Mouse (Mus musculus): ENCODE data around the gene Plagl1. TPM values are rescaled to one million over a fixed set of nuclear protein-coding genes. Genes with fewer than 3 reads are reported as not detected.

The Plagl1 gene
- polyA plus RNA-seq, 1 experiment from 2014 or later: 54.9 TPM

- 96% methylated on average over 5 of the region's 5 CpGs for WGBS
- H3K27ac ChIP-seq (ENCODE audit: low read depth, low read length): no peak overlapping the region
- H3K4me2 ChIP-seq (ENCODE audit: low read length): no peak overlapping the region
- H3K36me3 ChIP-seq (ENCODE audit: control insufficient read depth, insufficient read depth, low read length): no peaks in the 10 kb centered on the region
- H3K27me3 ChIP-seq (replicated peaks; ENCODE audit: control insufficient read depth, insufficient read depth, low read length): no peaks in the 10 kb centered on the region
- H3K4me3 ChIP-seq (ENCODE audit: low read depth, low read length): no peak overlapping the region
- no peaks in the 10 kb centered on the region for H3K9me3 ChIP-seq (replicated peaks; ENCODE audit: control insufficient read depth, low read length)
- H3K9ac ChIP-seq (ENCODE audit: low read length): no peak overlapping the region
- H3K4me1 ChIP-seq (ENCODE audit: control insufficient read depth, insufficient read depth, low read length): no peaks in the 10 kb centered on the region
- no peak for ATAC-seq
- DNase-seq (ENCODE audit: low spot score): no peak
Measured at GRCm38 (mm10) chr10:13029416-13029815, 30.9 kb upstream of the Plagl1 start.

GRCm38 (mm10) chr10:13035270-13035669 is 25.0 kb upstream of the Plagl1 start:
- WGBS: 89% methylated on average over 3 of the region's 3 CpGs
- H3K9me3 ChIP-seq (replicated peaks; ENCODE audit: control insufficient read depth, low read length): no peaks in the 10 kb centered on the region
- no peaks in the 10 kb centered on the region for H3K27me3 ChIP-seq (replicated peaks; ENCODE audit: control insufficient read depth, insufficient read depth, low read length)
- H3K27ac ChIP-seq (ENCODE audit: low read depth, low read length): no peak overlapping the region
- DNase-seq (ENCODE audit: low spot score) (no peak), ATAC-seq (no peak)
- H3K9ac ChIP-seq (ENCODE audit: low read length): no peak overlapping the region
- H3K4me1 ChIP-seq (ENCODE audit: control insufficient read depth, insufficient read depth, low read length): no peaks in the 10 kb centered on the region
- no peaks in the 10 kb centered on the region for H3K36me3 ChIP-seq (ENCODE audit: control insufficient read depth, insufficient read depth, low read length)
- no peak overlapping the region for H3K4me3 ChIP-seq (ENCODE audit: low read depth, low read length)
- H3K4me2 ChIP-seq (ENCODE audit: low read length): no peak overlapping the region

- Histone ChIP-seq H3K9ac (ENCODE audit: low read length) (no peak overlapping the region), H3K27me3 (replicated peaks; ENCODE audit: control insufficient read depth, insufficient read depth, low read length) (no peaks in the 10 kb centered on the region), H3K27ac (ENCODE audit: low read depth, low read length) (no peak overlapping the region), H3K9me3 (replicated peaks; ENCODE audit: control insufficient read depth, low read length) (no peaks in the 10 kb centered on the region), H3K4me2 (ENCODE audit: low read length) (no peak overlapping the region), H3K36me3 (ENCODE audit: control insufficient read depth, insufficient read depth, low read length) (no peaks in the 10 kb centered on the region), H3K4me3 (ENCODE audit: low read depth, low read length) (no peak overlapping the region), H3K4me1 (ENCODE audit: control insufficient read depth, insufficient read depth, low read length) (no peaks in the 10 kb centered on the region)
- ATAC-seq: no peak
- DNase-seq (ENCODE audit: low spot score): no peak
- 86% methylated on average over 5 of the region's 5 CpGs for WGBS
Measured at GRCm38 (mm10) chr10:13039637-13040174, 20.6 kb upstream of the Plagl1 start.

GRCm38 (mm10) chr10:13044659-13045058 is 15.6 kb upstream of the Plagl1 start:
- DNase-seq (ENCODE audit: low spot score) (peak; percentile 65), ATAC-seq (peak; percentile 37; the same call in 1 of the 2 replicates)
- Histone ChIP-seq H3K4me1 (ENCODE audit: control insufficient read depth, insufficient read depth, low read length) (no peaks in the 10 kb centered on the region), H3K27ac (ENCODE audit: low read depth, low read length) (peak overlapping the region; percentile 14; the same call in 1 of the 2 replicates), H3K27me3 (replicated peaks; ENCODE audit: control insufficient read depth, insufficient read depth, low read length) (no peaks in the 10 kb centered on the region), H3K36me3 (ENCODE audit: control insufficient read depth, insufficient read depth, low read length) (no peaks in the 10 kb centered on the region), H3K9me3 (replicated peaks; ENCODE audit: control insufficient read depth, low read length) (no peaks in the 10 kb centered on the region), H3K4me2 (ENCODE audit: low read length) (no peak overlapping the region), H3K9ac (ENCODE audit: low read length) (no peak overlapping the region), H3K4me3 (ENCODE audit: low read depth, low read length) (no peak overlapping the region)
- 80% methylated on average over 11 of the region's 11 CpGs for WGBS

- whole genome bisulfite sequencing: 47% methylated on average over 4 of the region's 4 CpGs
- DNase-seq (ENCODE audit: low spot score): no peak
Measured at GRCm38 (mm10) chr10:13047816-13048215, 12.5 kb upstream of the Plagl1 start.

GRCm38 (mm10) chr10:13056863-13057381 is 3.4 kb upstream of the Plagl1 start:
- WGBS: 71% methylated on average over 6 of the region's 6 CpGs
- no peak overlapping the region for H3K27ac ChIP-seq (ENCODE audit: low read depth, low read length)
- H3K4me2 ChIP-seq (ENCODE audit: low read length): no peak overlapping the region
- ATAC-seq (no peak), DNase-seq (ENCODE audit: low spot score) (no peak)
- no peak overlapping the region for H3K9ac ChIP-seq (ENCODE audit: low read length)
- no peaks in the 10 kb centered on the region for H3K36me3 ChIP-seq (ENCODE audit: control insufficient read depth, insufficient read depth, low read length)
- no peak overlapping the region for H3K4me3 ChIP-seq (ENCODE audit: low read depth, low read length)
- H3K27me3 ChIP-seq (replicated peaks; ENCODE audit: control insufficient read depth, insufficient read depth, low read length): peaks cover 20% of the 10 kb centered on the region; the same call in 1 of the 2 replicates
- no peaks in the 10 kb centered on the region for H3K9me3 ChIP-seq (replicated peaks; ENCODE audit: control insufficient read depth, low read length)
- H3K4me1 ChIP-seq (ENCODE audit: control insufficient read depth, insufficient read depth, low read length): peaks cover 8% of the 10 kb centered on the region

More at GRCm38 (mm10) chr10:13047816-13048215, 12.5 kb upstream of the Plagl1 start:
- Histone ChIP-seq H3K9me3 (replicated peaks; ENCODE audit: control insufficient read depth, low read length) (no peaks in the 10 kb centered on the region), H3K9ac (ENCODE audit: low read length) (no peak overlapping the region), H3K4me1 (ENCODE audit: control insufficient read depth, insufficient read depth, low read length) (no peaks in the 10 kb centered on the region), H3K36me3 (ENCODE audit: control insufficient read depth, insufficient read depth, low read length) (no peaks in the 10 kb centered on the region), H3K27me3 (replicated peaks; ENCODE audit: control insufficient read depth, insufficient read depth, low read length) (no peaks in the 10 kb centered on the region), H3K4me2 (ENCODE audit: low read length) (no peak overlapping the region), H3K4me3 (ENCODE audit: low read depth, low read length) (no peak overlapping the region), H3K27ac (ENCODE audit: low read depth, low read length) (no peak overlapping the region)
- ATAC-seq: no peak

GRCm38 (mm10) chr10:13060821-13061671 is 742 bp downstream of the Plagl1 start:
- ATAC-seq (peak; percentile 52), DNase-seq (ENCODE audit: low spot score) (peak; percentile 35)
- peaks cover 20% of the 10 kb centered on the region; the same call in 1 of the 2 replicates for H3K27me3 ChIP-seq (replicated peaks; ENCODE audit: control insufficient read depth, insufficient read depth, low read length)
- H3K4me3 ChIP-seq (ENCODE audit: low read depth, low read length): peak overlapping the region; percentile 37
- H3K4me2 ChIP-seq (ENCODE audit: low read length): peak overlapping the region; percentile 75
- 10% methylated on average over 38 of the region's 46 CpGs for WGBS
- H3K9me3 ChIP-seq (replicated peaks; ENCODE audit: control insufficient read depth, low read length): no peaks in the 10 kb centered on the region
- H3K4me1 ChIP-seq (ENCODE audit: control insufficient read depth, insufficient read depth, low read length): peaks cover 8% of the 10 kb centered on the region
- H3K36me3 ChIP-seq (ENCODE audit: control insufficient read depth, insufficient read depth, low read length): no peaks in the 10 kb centered on the region
- H3K9ac ChIP-seq (ENCODE audit: low read length): peak overlapping the region; percentile 60
- no peak overlapping the region for H3K27ac ChIP-seq (ENCODE audit: low read depth, low read length)

GRCm38 (mm10) chr10:13062373-13062772 is 2.1 kb downstream of the Plagl1 start:
- Histone ChIP-seq H3K27me3 (replicated peaks; ENCODE audit: control insufficient read depth, insufficient read depth, low read length) (peaks cover 20% of the 10 kb centered on the region; the same call in 1 of the 2 replicates), H3K27ac (ENCODE audit: low read depth, low read length) (no peak overlapping the region), H3K4me1 (ENCODE audit: control insufficient read depth, insufficient read depth, low read length) (peaks cover 8% of the 10 kb centered on the region), H3K4me3 (ENCODE audit: low read depth, low read length) (no peak overlapping the region), H3K9ac (ENCODE audit: low read length) (no peak overlapping the region), H3K9me3 (replicated peaks; ENCODE audit: control insufficient read depth, low read length) (no peaks in the 10 kb centered on the region), H3K4me2 (ENCODE audit: low read length) (no peak overlapping the region), H3K36me3 (ENCODE audit: control insufficient read depth, insufficient read depth, low read length) (no peaks in the 10 kb centered on the region)
- WGBS: 49% methylated on average over 8 of the region's 8 CpGs
- ATAC-seq (0 out of 2 replicates have a peak, but pooled peaks have one; percentile 38), DNase-seq (ENCODE audit: low spot score) (no peak)

GRCm38 (mm10) chr10:13063457-13063856 is 3.2 kb downstream of the Plagl1 start:
- no peak for DNase-seq (ENCODE audit: low spot score)
- no peak overlapping the region for H3K9ac ChIP-seq (ENCODE audit: low read length)
- no peaks in the 10 kb centered on the region for H3K36me3 ChIP-seq (ENCODE audit: control insufficient read depth, insufficient read depth, low read length)
- H3K4me1 ChIP-seq (ENCODE audit: control insufficient read depth, insufficient read depth, low read length): peaks cover 8% of the 10 kb centered on the region
- no peak overlapping the region for H3K27ac ChIP-seq (ENCODE audit: low read depth, low read length)
- H3K9me3 ChIP-seq (replicated peaks; ENCODE audit: control insufficient read depth, low read length): no peaks in the 10 kb centered on the region
- peaks cover 20% of the 10 kb centered on the region; the same call in 1 of the 2 replicates for H3K27me3 ChIP-seq (replicated peaks; ENCODE audit: control insufficient read depth, insufficient read depth, low read length)
- H3K4me3 ChIP-seq (ENCODE audit: low read depth, low read length): no peak overlapping the region
- 36% methylated on average over 7 of the region's 7 CpGs for whole genome bisulfite sequencing
- no peak for ATAC-seq
- H3K4me2 ChIP-seq (ENCODE audit: low read length): no peak overlapping the region

Measured in forebrain, embryonic 14.5 days (tissue).